Mouse (Mus musculus) ovary, adult 18-20 months (tissue): ENCODE measurements around the gene Kcnq2.

Experiments
- DNase-seq: peaks from one replicate; pipeline ENCODE4 v3.0.0; 2022; ENCODE audit warnings: low spot score, mixed read lengths

Gene Kcnq2

DNA sequence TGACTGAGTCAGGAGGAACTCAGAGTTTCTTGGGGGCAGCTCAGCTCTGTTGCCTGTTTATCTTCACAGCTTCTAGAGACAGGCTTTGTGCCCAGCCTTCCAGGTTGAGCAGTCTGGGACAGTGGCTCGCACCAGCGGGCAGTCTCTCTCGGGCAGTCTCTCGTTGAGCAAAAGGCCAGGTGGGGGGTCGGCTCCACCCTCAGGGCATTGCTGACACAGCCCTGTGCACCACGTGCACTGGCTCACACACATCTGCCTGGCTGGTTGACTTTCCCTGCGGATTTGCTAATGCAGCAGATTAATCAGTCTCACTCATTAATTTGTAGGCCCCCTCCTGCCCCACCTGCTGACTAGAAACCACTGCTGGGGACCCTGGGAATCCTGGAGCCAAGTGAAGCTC, 93.2 kb downstream of the Kcnq2 start:
- DNase-seq = no peak

GRCm38 (mm10) chr2:181039356-181039680, 95.8 kb downstream of the Kcnq2 start:
- DNase-seq = no peak

- DNase-seq = no peak
These were observed 96.3 kb downstream of the Kcnq2 start for GRCm38 (mm10) chr2:181038644-181039355.

- DNase-seq = no peak
These were observed 98.5 kb downstream of the Kcnq2 start for GRCm38 (mm10) chr2:181036561-181036960.

DNA sequence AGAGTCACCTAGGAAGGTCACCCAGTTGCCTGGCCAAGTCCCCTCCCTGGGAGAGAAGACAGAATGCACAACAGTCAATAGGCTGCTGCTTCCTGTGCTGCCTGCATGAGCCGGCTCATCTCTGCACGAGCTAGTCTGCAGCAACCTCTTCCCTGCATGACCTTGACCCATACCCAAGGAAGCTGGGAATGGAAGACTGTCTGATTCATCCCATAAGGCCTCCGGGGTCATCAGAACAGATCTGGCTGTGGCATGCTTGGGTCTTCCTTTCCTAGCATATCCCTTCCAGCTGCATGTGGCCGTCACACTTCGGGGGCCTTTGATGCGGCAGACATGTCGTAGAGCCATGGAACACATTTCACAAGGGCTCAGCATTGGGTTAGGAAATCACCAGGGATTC, 99.9 kb downstream of the Kcnq2 start:
- no peak for DNase-seq

DNA sequence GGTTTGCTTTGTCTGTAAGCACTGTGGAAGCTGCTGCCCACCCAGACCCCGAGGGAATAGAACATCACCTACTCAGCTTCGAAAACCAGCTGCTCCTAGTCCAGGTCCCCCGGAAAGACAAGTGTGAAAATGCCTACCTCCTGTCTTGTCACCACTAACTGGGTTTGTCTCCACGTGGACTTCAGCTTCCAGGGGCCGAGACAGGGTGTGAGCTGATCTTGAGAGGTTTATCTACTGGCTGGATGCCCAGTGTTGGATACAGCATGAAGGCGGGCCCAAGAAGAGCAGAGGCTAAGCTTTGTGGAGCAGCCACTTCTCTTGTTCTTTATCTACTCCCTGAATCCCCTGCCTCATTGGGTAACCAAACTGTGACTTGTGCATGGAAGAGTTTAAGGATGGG, 101.8 kb downstream of the Kcnq2 start:
- peak; percentile 28 for DNase-seq

- peak; percentile 30 for DNase-seq
These were observed 102.7 kb downstream of the Kcnq2 start for GRCm38 (mm10) chr2:181032407-181032806.

DNA sequence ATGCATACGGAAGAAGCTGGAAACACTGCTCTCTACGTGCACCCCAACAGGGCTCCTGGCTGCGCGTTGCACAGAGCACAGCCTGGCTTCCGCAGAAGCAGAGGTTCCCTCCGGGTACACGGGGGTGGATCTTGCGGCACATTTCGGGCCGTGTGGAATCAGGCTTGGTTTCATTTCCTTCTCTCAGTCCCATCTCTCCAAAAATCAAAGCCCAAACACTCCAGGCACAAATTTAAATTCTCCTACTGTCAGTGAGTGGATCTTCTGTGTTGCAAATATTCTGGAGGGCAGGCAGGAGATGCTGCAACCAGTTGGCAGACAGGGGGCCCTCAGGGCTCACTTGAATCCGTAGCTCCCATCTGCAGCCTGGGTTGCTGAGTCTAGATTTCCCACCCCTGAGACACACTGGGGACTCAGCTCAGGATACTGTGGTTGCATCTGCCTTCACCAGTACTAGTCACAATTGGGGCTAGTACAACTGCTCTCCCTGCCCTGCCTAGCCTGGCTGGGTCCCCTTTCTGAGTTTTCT, 103.6 kb downstream of the Kcnq2 start:
- no peak for DNase-seq
